Mouse (Mus musculus): ENCODE results near the gene Ndufs7. TPM values are rescaled to one million over a fixed set of nuclear protein-coding genes. Genes with fewer than 3 reads are reported as not detected.

The Ndufs7 gene
- polyA plus RNA-seq, 1 experiment from 2014 or later = 242 TPM

DNA sequence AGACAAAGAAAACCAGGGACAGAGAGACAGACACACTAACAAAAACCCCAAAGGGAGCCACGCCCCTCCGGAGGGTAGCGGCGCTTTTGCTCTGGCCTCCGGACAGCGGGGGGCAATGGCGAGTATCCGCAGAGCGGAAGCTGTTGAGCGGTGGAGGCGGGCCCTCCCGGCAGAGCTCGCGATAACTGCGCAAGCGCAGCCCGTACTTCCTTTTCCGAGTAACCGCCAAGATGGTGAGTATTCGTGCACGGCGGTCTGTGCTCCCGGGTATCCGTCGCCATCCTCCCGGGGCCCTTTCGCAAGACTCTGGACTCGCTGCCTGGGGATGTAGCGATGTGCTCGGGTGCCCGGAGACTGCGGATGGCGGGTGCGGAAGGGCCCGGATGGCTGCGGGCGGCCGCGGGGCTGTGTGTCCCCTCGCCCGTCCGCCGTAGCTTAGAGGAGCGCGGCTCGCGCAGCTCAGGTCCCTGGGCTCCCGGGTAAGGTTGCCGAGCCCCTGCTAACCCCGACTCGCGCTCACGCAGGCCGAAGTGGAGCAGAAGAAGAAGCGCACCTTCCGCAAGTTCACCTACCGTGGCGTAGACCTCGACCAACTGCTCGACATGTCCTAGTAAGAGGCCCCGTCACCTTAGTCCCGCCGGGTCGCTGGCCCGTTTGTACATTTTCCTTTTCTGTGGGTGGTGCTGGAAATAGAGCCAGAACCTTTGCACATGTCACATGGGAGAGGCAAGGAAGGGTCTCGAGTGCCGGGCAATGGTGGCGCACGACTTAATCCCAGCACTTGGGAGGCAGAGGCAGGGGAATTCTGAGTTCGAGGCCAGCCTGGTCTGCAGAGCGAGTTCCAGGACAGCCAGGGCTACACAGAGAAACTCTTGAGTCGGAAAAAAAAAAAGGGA is 43.6 kb downstream of the Ndufs7 start, which contains the start of gene Rps15:
Gene Rps15, plus strand, starts transcription at position 203 of the 896 bp plus-strand sequence.
- ATAC-seq (ENCODE audit: low FRiP score) (peak; percentile 77), DNase-seq (ENCODE audit: low spot score) (peak; percentile 98)
- peak within 1 kb of the TSS; percentile 90 for H3K27ac ChIP-seq (ENCODE audit: low read depth, low read length)
- H3K4me1 ChIP-seq (replicated peaks; ENCODE audit: control insufficient read depth, insufficient read depth, low read length) = peaks cover 17% of the 10 kb centered on the region
- no peaks in the 10 kb centered on the region for H3K27me3 ChIP-seq (ENCODE audit: control insufficient read depth, insufficient read depth, low read length)
- H3K9me3 ChIP-seq (ENCODE audit: control insufficient read depth, low read length) = no peaks in the 10 kb centered on the region
- H3K36me3 ChIP-seq (ENCODE audit: control insufficient read depth, insufficient read depth, low read length) = peaks cover 10% of the 10 kb centered on the region
- peak within 1 kb of the TSS; percentile 95 for H3K4me3 ChIP-seq (ENCODE audit: low read depth, low read length)
- H3K4me2 ChIP-seq (replicated peaks; ENCODE audit: low read depth, low read length) = peak within 1 kb of the TSS; percentile 96
- under 1% methylated on average over 72 of the region's 72 CpGs for WGBS
- peak within 1 kb of the TSS; percentile 99 for H3K9ac ChIP-seq (ENCODE audit: low read depth, low read length)

DNA sequence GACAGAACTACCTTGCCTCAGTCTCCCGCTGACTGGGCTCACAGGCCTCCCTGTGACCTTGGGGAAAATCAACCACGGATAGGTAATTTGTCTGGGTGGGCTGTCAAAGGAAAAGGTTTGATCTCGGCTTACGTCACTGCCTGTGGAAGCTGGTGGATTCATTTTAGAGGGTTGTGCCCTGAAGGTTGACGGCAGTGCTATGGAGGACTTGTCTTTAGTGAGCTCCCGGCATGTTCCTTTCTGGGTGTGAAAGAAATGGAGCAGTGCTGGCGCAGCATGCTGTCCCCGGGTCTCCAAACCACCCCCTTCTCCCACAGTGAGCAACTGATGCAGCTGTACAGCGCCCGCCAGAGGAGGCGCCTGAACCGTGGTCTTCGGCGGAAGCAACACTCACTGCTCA is 44.4 kb downstream of the Ndufs7 start:
- Histone ChIP-seq H3K9ac (ENCODE audit: low read depth, low read length) (peak overlapping the region; percentile 99), H3K27me3 (ENCODE audit: control insufficient read depth, insufficient read depth, low read length) (no peaks in the 10 kb centered on the region), H3K4me2 (replicated peaks; ENCODE audit: low read depth, low read length) (peak overlapping the region; percentile 96), H3K4me3 (ENCODE audit: low read depth, low read length) (peak overlapping the region; percentile 95), H3K27ac (ENCODE audit: low read depth, low read length) (peak overlapping the region; percentile 59), H3K4me1 (replicated peaks; ENCODE audit: control insufficient read depth, insufficient read depth, low read length) (peaks cover 22% of the 10 kb centered on the region), H3K9me3 (ENCODE audit: control insufficient read depth, low read length) (no peaks in the 10 kb centered on the region), H3K36me3 (ENCODE audit: control insufficient read depth, insufficient read depth, low read length) (peaks cover 10% of the 10 kb centered on the region)
- no peak for ATAC-seq (ENCODE audit: low FRiP score)
- DNase-seq (ENCODE audit: low spot score) = no peak
- WGBS = 28% methylated on average over 14 of the region's 14 CpGs

DNA sequence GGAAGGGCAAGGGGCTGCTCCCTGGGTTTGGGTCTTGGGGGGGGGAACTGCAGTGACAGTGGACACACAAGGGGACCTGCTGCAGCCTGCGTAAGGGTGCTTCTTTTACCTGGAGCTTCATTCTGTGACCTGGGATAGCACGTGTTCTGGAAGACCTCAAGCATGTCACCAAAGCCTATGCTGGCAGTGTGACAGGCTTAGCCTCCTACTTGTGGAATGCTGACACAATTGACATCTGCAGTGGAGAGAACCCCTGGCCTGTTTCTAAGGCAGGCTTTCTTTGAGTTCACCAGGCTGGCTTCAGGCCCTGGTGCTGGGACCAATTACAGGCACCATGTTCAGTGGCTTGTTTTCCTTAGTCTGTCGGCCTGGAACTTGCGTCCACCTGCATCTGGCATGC is 45.4 kb downstream of the Ndufs7 start:
- DNase-seq (ENCODE audit: low spot score) = no peak
- Histone ChIP-seq H3K27me3 (ENCODE audit: control insufficient read depth, insufficient read depth, low read length) (no peaks in the 10 kb centered on the region), H3K4me2 (replicated peaks; ENCODE audit: low read depth, low read length) (no peak overlapping the region; the same call in 1 of the 2 replicates), H3K4me3 (ENCODE audit: low read depth, low read length) (peak overlapping the region; percentile 10; the same call in 1 of the 2 replicates), H3K4me1 (replicated peaks; ENCODE audit: control insufficient read depth, insufficient read depth, low read length) (peaks cover 25% of the 10 kb centered on the region), H3K9ac (ENCODE audit: low read depth, low read length) (no peak overlapping the region), H3K36me3 (ENCODE audit: control insufficient read depth, insufficient read depth, low read length) (peaks cover 10% of the 10 kb centered on the region), H3K27ac (ENCODE audit: low read depth, low read length) (no peak overlapping the region), H3K9me3 (ENCODE audit: control insufficient read depth, low read length) (no peaks in the 10 kb centered on the region)
- ATAC-seq (ENCODE audit: low FRiP score) = no peak
- WGBS = 85% methylated on average over 4 of the region's 4 CpGs

DNA sequence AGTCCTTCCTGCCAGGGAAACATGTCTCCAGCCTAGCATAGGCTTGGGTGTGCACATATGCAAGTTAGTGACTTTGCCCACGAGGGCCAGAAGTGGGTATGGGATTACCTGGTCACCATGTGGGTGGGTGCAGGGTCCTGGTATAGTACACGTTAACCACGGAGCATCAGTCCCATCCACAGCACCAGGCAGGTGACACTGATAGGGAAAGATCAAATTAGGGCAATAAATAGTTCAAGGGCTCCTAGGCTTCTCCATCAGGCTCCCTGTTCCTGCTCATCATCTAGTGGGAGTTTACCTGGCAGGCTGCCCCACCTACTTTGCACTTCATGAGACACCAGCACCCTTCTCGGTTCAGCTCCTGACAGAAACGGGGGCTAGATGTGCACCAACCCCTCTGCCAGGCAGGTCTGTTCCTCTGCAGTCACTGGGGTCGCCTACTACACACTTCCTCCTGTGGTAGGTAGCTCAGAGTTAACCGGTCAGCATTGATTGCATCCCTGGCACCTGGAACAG is 45.9 kb downstream of the Ndufs7 start:
- Histone ChIP-seq H3K36me3 (ENCODE audit: control insufficient read depth, insufficient read depth, low read length) (peaks cover 10% of the 10 kb centered on the region), H3K4me2 (replicated peaks; ENCODE audit: low read depth, low read length) (peak overlapping the region; percentile 68; the same call in 1 of the 2 replicates), H3K9me3 (ENCODE audit: control insufficient read depth, low read length) (no peaks in the 10 kb centered on the region), H3K27ac (ENCODE audit: low read depth, low read length) (peak overlapping the region; percentile 85; the same call in 1 of the 2 replicates), H3K4me1 (replicated peaks; ENCODE audit: control insufficient read depth, insufficient read depth, low read length) (peaks cover 25% of the 10 kb centered on the region), H3K27me3 (ENCODE audit: control insufficient read depth, insufficient read depth, low read length) (no peaks in the 10 kb centered on the region), H3K4me3 (ENCODE audit: low read depth, low read length) (no peak overlapping the region), H3K9ac (ENCODE audit: low read depth, low read length) (no peak overlapping the region)
- 54% methylated on average over 7 of the region's 7 CpGs for WGBS
- DNase-seq (ENCODE audit: low spot score) (no peak), ATAC-seq (ENCODE audit: low FRiP score) (no peak)

DNA sequence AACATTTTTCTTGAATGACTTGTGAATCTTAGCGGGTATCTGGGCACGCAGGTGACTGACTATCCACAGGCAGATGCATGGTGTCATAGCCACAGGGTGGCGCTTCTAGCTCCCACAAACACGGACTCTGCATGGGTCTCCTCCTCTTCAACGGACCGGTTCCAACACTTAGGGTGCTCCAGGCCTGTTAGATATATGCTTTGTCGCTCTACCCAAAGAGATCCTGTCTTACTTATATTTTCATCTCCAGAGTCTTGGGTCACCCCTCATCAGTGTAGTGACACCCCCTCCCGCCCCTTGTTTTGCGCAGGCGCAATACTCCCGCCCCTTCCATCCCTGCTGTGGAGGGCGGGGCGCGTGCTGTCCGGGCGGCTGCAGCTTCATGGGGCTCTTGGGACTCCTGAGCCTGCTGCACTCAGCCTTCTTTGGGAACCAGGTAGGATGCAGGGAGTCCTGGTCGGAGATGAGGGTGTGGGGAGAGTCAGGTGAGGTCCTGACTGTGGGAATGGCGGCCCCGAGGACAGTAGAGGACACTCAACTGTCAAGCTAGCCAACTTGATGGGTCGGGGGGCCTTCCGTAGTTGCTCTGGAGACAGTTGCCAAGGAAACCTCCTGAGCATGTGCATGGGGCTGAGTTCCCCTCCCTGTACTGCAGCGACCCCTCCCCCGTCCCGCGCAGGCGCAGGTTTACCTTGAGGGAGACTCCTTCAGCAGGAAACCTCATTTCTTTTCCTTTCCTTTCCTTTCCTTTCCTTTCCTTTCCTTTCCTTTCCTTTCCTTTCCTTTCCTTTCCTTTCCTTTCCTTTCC is 46.9 kb downstream of the Ndufs7 start, which contains the start of gene Apc2:
Gene Apc2, plus strand, starts transcription at position 360 of the 808 bp plus-strand sequence.
- peak; percentile 88 for DNase-seq (ENCODE audit: low spot score)
- WGBS = 1% methylated on average over 26 of the region's 26 CpGs

DNA sequence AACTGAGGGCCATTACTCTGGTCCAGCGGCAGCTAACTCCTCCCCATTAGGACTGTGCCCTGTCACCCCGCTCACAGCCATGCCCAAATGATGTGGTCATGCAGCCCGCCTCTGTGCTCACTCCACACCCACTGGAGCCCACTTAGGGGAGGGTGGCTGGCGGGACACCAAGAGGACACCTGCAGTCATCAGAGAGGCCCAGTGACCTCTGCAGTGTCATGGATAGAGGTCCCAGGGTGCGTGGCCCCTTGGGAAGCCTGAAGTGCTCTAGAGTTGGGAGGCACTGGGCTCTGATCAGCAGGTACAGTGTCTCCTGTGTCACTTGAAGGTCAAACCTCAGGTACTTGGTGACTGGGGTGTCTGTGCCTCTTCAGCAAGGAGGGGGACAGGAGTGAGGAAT is 47.9 kb downstream of the Ndufs7 start:
- H3K27me3 ChIP-seq (ENCODE audit: control insufficient read depth, insufficient read depth, low read length) = peaks cover 3% of the 10 kb centered on the region; the same call in 1 of the 2 replicates
- peak overlapping the region; percentile 85 for H3K27ac ChIP-seq (ENCODE audit: low read depth, low read length)
- ATAC-seq (ENCODE audit: low FRiP score) = no peak
- peaks cover 10% of the 10 kb centered on the region for H3K36me3 ChIP-seq (ENCODE audit: control insufficient read depth, insufficient read depth, low read length)
- 79% methylated on average over 5 of the region's 5 CpGs for WGBS
- no peak for DNase-seq (ENCODE audit: low spot score)
- H3K9ac ChIP-seq (ENCODE audit: low read depth, low read length) = no peak overlapping the region
- no peaks in the 10 kb centered on the region for H3K9me3 ChIP-seq (ENCODE audit: control insufficient read depth, low read length)
- H3K4me1 ChIP-seq (replicated peaks; ENCODE audit: control insufficient read depth, insufficient read depth, low read length) = peaks cover 28% of the 10 kb centered on the region
- H3K4me3 ChIP-seq (ENCODE audit: low read depth, low read length) = no peak overlapping the region
- peak overlapping the region; percentile 68 for H3K4me2 ChIP-seq (replicated peaks; ENCODE audit: low read depth, low read length)

More for the DNA sequence above, 46.9 kb downstream of the Ndufs7 start, which contains the start of gene Apc2:
- Histone ChIP-seq H3K27me3 (ENCODE audit: control insufficient read depth, insufficient read depth, low read length) (peaks cover 3% of the 10 kb centered on the region; the same call in 1 of the 2 replicates), H3K9ac (ENCODE audit: low read depth, low read length) (peak within 1 kb of the TSS; percentile 59), H3K27ac (ENCODE audit: low read depth, low read length) (peak within 1 kb of the TSS; percentile 85), H3K9me3 (ENCODE audit: control insufficient read depth, low read length) (no peaks in the 10 kb centered on the region), H3K4me3 (ENCODE audit: low read depth, low read length) (peak within 1 kb of the TSS; percentile 45), H3K36me3 (ENCODE audit: control insufficient read depth, insufficient read depth, low read length) (peaks cover 10% of the 10 kb centered on the region), H3K4me1 (replicated peaks; ENCODE audit: control insufficient read depth, insufficient read depth, low read length) (peaks cover 25% of the 10 kb centered on the region), H3K4me2 (replicated peaks; ENCODE audit: low read depth, low read length) (peak within 1 kb of the TSS; percentile 68)
- ATAC-seq (ENCODE audit: low FRiP score) = peak; percentile 61

DNA sequence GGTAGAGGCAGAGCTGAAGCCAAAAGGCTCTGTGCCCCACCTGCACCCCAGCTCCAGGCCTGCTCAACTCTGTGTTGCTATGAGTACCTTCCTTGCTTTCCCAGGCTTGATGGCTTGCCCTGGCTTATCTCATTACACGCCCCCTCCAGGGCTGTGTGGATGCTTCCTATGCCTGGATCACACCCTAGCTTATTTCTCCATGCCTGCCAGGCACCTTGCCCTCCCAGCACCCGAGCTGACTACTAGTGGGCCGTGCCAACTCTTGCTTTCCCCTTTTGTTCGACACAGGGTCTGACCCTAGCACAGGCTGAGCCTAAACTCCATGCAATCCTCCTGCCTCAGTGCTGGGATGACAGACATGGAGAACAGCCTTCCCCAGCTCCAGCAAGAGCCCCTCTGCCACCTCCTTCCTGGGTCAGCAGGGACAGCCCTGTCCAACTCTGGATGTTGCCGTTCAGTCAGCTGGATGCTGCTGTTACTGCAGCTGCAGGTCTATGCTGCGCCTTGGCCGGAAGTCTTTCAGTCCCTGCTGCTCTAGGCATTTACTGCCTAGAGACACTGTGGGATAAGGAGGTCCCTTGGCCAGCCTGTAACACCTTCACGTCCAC is 48.7 kb downstream of the Ndufs7 start:
- Histone ChIP-seq H3K9me3 (ENCODE audit: control insufficient read depth, low read length) (no peaks in the 10 kb centered on the region), H3K36me3 (ENCODE audit: control insufficient read depth, insufficient read depth, low read length) (peaks cover 10% of the 10 kb centered on the region), H3K4me1 (replicated peaks; ENCODE audit: control insufficient read depth, insufficient read depth, low read length) (peaks cover 34% of the 10 kb centered on the region), H3K4me2 (replicated peaks; ENCODE audit: low read depth, low read length) (no peak overlapping the region), H3K27ac (ENCODE audit: low read depth, low read length) (peak overlapping the region; percentile 36; the same call in 1 of the 2 replicates), H3K27me3 (ENCODE audit: control insufficient read depth, insufficient read depth, low read length) (peaks cover 3% of the 10 kb centered on the region; the same call in 1 of the 2 replicates), H3K4me3 (ENCODE audit: low read depth, low read length) (0 out of 2 replicates have a peak overlapping the region, but pooled peaks have one; percentile 2), H3K9ac (ENCODE audit: low read depth, low read length) (peak overlapping the region; percentile 15; the same call in 1 of the 2 replicates)
- ATAC-seq (ENCODE audit: low FRiP score) (no peak), DNase-seq (ENCODE audit: low spot score) (no peak)
- 80% methylated on average over 8 of the region's 8 CpGs for WGBS
